Mouse (Mus musculus) right cerebral cortex, adult 2 months (tissue): ENCODE measurements around the gene Mettl8.

Experiments
- DNase-seq, 2 experiments: peaks; one replicate each; pipeline ENCODE4 v3.0.0; 2021 to 2022; ENCODE audit warnings: low spot score in 2 of 2

The Mettl8 gene

GRCm38 (mm10) chr2:71055300-71056114, at the start of gene Mettl8, which contains the start of gene Dcaf17:
Gene Mettl8 (minus strand): TSS chr2:71055583.
Gene Dcaf17 (plus strand): TSS chr2:71055328.
- peak; percentile 87 to 93 for DNase-seq

- DNase-seq: no peak
These were observed 49.3 kb upstream of the Mettl8 start for GRCm38 (mm10) chr2:71104696-71105095.

GRCm38 (mm10) chr2:71103292-71103680, 47.9 kb upstream of the Mettl8 start:
- no peak for DNase-seq

GRCm38 (mm10) chr2:71102621-71103291, 47.4 kb upstream of the Mettl8 start:
- no peak for DNase-seq

- no peak for DNase-seq
These were observed 40.8 kb upstream of the Mettl8 start for GRCm38 (mm10) chr2:71096170-71096569.

- no peak for DNase-seq
These were observed 35.5 kb upstream of the Mettl8 start for GRCm38 (mm10) chr2:71090660-71091445.

- DNase-seq: no peak
These were observed 34.4 kb upstream of the Mettl8 start for GRCm38 (mm10) chr2:71089766-71090165.

GRCm38 (mm10) chr2:71083454-71084193, 28.2 kb upstream of the Mettl8 start:
- DNase-seq: no peak

GRCm38 (mm10) chr2:71082416-71082815, 27.0 kb upstream of the Mettl8 start:
- DNase-seq: peak in 1 of 2 experiments; percentile 11

- DNase-seq: no peak
These were observed 18.4 kb upstream of the Mettl8 start for GRCm38 (mm10) chr2:71073828-71074227.

- no peak for DNase-seq
These were observed 17.9 kb upstream of the Mettl8 start for GRCm38 (mm10) chr2:71073330-71073729.

GRCm38 (mm10) chr2:71071601-71072000, 16.2 kb upstream of the Mettl8 start:
- no peak for DNase-seq

GRCm38 (mm10) chr2:71056115-71056835, 892 bp upstream of the Mettl8 start:
- no peak for DNase-seq

- no peak for DNase-seq
These were observed 667 bp downstream of the Mettl8 start for GRCm38 (mm10) chr2:71054716-71055115.

GRCm38 (mm10) chr2:71050511-71050910, 4.9 kb downstream of the Mettl8 start:
- no peak for DNase-seq

GRCm38 (mm10) chr2:71048896-71049295, 6.5 kb downstream of the Mettl8 start:
- DNase-seq: no peak

GRCm38 (mm10) chr2:71046751-71047320, 8.5 kb downstream of the Mettl8 start:
- no peak for DNase-seq

- DNase-seq: no peak
These were observed 9.2 kb downstream of the Mettl8 start for GRCm38 (mm10) chr2:71046151-71046550.

- peak; percentile 90 to 91 for DNase-seq
These were observed 15.8 kb downstream of the Mettl8 start for GRCm38 (mm10) chr2:71039522-71040121.

- no peak for DNase-seq
These were observed 17.9 kb downstream of the Mettl8 start for GRCm38 (mm10) chr2:71037447-71037846.
